Mouse (Mus musculus) heart, adult 2 months (tissue): ENCODE measurements around the gene Mrpl45. TPM values are rescaled to one million over a fixed set of nuclear protein-coding genes. Genes with fewer than 3 reads are reported as not detected.

Experiments used
- DNase-seq, 2 experiments: peaks; one replicate each; pipeline ENCODE4 v3.0.0; 2021
- H3K27ac ChIP-seq: fragments of 200-600 bp; 2 replicates; pipeline ENCODE4 v1.8.1; 2022
- H3K27me3 ChIP-seq: fragments of 200-500 bp; 2 replicates; pipeline ENCODE4 v1.6.1; 2012; ENCODE audit warnings: mild to moderate bottlenecking, low read length, inconsistent platforms, mixed read lengths; ENCODE audit not compliant: control insufficient read depth, insufficient read depth
- H3K36me3 ChIP-seq: fragments of 200-500 bp; 2 replicates; pipeline ENCODE4 v1.6.1; 2012; ENCODE audit warnings: low read length, inconsistent platforms; ENCODE audit not compliant: control insufficient read depth, insufficient read depth
- H3K4me1 ChIP-seq: fragments of 200-500 bp; 2 replicates; pipeline ENCODE4 v1.6.1; 2011; ENCODE audit warnings: low read length; ENCODE audit not compliant: control insufficient read depth, insufficient read depth
- H3K4me3 ChIP-seq: fragments of 200-600 bp; 2 replicates; pipeline ENCODE4 v1.8.1; 2022
- H3K79me2 ChIP-seq: fragments of 200-500 bp; replicated peaks from 2 replicates; pipeline ENCODE4 v1.6.1; 2012; ENCODE audit warnings: mild to moderate bottlenecking, inconsistent platforms, low read length, moderate library complexity, mixed read lengths; ENCODE audit not compliant: control insufficient read depth, insufficient read depth
- H3K9ac ChIP-seq: fragments of 200-500 bp; 2 replicates; pipeline ENCODE4 v1.6.1; 2012; ENCODE audit warnings: low read depth, mild to moderate bottlenecking, control low read depth, inconsistent platforms, low read length, mixed read lengths
- CTCF ChIP-seq: fragments of 200-600 bp; IDR thresholded peaks from 2 replicates; pipeline ENCODE4 v1.8.1; 2022; ENCODE audit warnings: antibody characterized with exemption, mild to moderate bottlenecking, moderate library complexity
- EP300 ChIP-seq: fragments of 200-500 bp; IDR thresholded peaks from 2 replicates; pipeline ENCODE4 v1.6.1; 2011; ENCODE audit warnings: low read depth, low read length, control low read depth; ENCODE audit not compliant: insufficient read depth
- POLR2A ChIP-seq: fragments of 200-500 bp; IDR thresholded peaks from 2 replicates; pipeline ENCODE4 v1.6.1; 2011; ENCODE audit warnings: mild to moderate bottlenecking, low read depth, low read length, control low read depth; ENCODE audit not compliant: insufficient read depth
- WGBS: fragments of 180-500 bp; shearing (Covaris S2); methylation state at CpG from one replicate; pipeline ENCODE4 v1.1.7; 2018; 5-methylcytosine and 5-hydroxymethylcytosine counted together
- intact Hi-C: fragments of 180-260 bp; cut with DNase I; formaldehyde crosslinking; loops from one replicate; pipeline ENCODE4 v1.15.1; 2025
- polyA plus RNA-seq: library from polyadenylated mRNA; depleted of rRNA; stranded (reverse); fragments of >200 nt; gene quantifications from 2 replicates; pipeline ENCODE4 v1.2.3, GENCODE M21; 2012
- total RNA-seq, 2 experiments: library from RNA; stranded (reverse); gene quantifications; 2 replicates each; pipeline ENCODE4 v1.2.3; 2021

The Mrpl45 gene
- total and polyA plus RNA-seq, 3 experiments, result 33.7 to 62.5 (median 48.9) TPM

GRCm38 (mm10) chr11:97325224-97325623 lies 9.7 kb downstream of the Mrpl45 start:
- Histone ChIP-seq H3K79me2 (no peaks in the 10 kb centered on the region), H3K9ac (no peak overlapping the region), H3K4me1 (no peaks in the 10 kb centered on the region), H3K36me3 (no peaks in the 10 kb centered on the region), H3K27ac (no peak overlapping the region), H3K27me3 (no peaks in the 10 kb centered on the region), H3K4me3 (no peak overlapping the region)
- intact Hi-C loops, result loop anchor here (5.0 kb wide), 1 partner anchor 128 kb away; no protein-coding TSS in a partner anchor
- WGBS, result 53% methylated on average over 1 of the region's 1 CpGs
- DNase-seq, result no peak
- TF ChIP-seq CTCF (peak; percentile 58), POLR2A (no peak)

- H3K36me3 ChIP-seq, result no peaks in the 10 kb centered on the region
- intact Hi-C loops, result loop anchor here (5.0 kb wide), 1 partner anchor 131 kb away; no protein-coding TSS in a partner anchor
These were observed 12.6 kb downstream of the Mrpl45 start for GRCm38 (mm10) chr11:97328148-97328547.

GRCm38 (mm10) chr11:97330315-97330714 lies 14.8 kb downstream of the Mrpl45 start:
- 97% methylated on average over 1 of the region's 1 CpGs for WGBS
- Histone ChIP-seq H3K27ac (no peak overlapping the region), H3K36me3 (no peaks in the 10 kb centered on the region), H3K4me3 (no peak overlapping the region), H3K4me1 (no peaks in the 10 kb centered on the region), H3K79me2 (no peaks in the 10 kb centered on the region), H3K9ac (no peak overlapping the region), H3K27me3 (no peaks in the 10 kb centered on the region)
- TF ChIP-seq POLR2A, result no peak
- no peak for TF ChIP-seq EP300
- TF ChIP-seq CTCF, result no peak
- no peak for DNase-seq
- intact Hi-C loops, result loop anchor here (10.0 kb wide), 1 partner anchor 256 kb away; no protein-coding TSS in a partner anchor

More at GRCm38 (mm10) chr11:97328148-97328547, 12.6 kb downstream of the Mrpl45 start:
- H3K4me3 ChIP-seq, result no peak overlapping the region
- 18% methylated on average over 9 of the region's 9 CpGs for WGBS
- H3K27me3 ChIP-seq, result no peaks in the 10 kb centered on the region
- no peaks in the 10 kb centered on the region for H3K79me2 ChIP-seq
- H3K9ac ChIP-seq, result no peak overlapping the region
- peak; percentile 56 to 76 for DNase-seq
- TF ChIP-seq CTCF (peak; percentile 98), POLR2A (no peak)
- no peak overlapping the region for H3K27ac ChIP-seq
- no peaks in the 10 kb centered on the region for H3K4me1 ChIP-seq

- intact Hi-C loops, result loop anchor here (10.0 kb wide), 1 partner anchor 257 kb away; no protein-coding TSS in a partner anchor
These were observed 16.0 kb downstream of the Mrpl45 start for GRCm38 (mm10) chr11:97331231-97332190.

GRCm38 (mm10) chr11:97333044-97333443 lies 17.5 kb downstream of the Mrpl45 start:
- TF ChIP-seq EP300, result no peak
- no peak for TF ChIP-seq CTCF
- no peak for TF ChIP-seq POLR2A
- H3K4me1 ChIP-seq, result no peaks in the 10 kb centered on the region
- 0 out of 2 replicates have a peak, but pooled peaks cover 1% of the 10 kb centered on the region for H3K27me3 ChIP-seq
- H3K36me3 ChIP-seq, result no peaks in the 10 kb centered on the region
- no peak for DNase-seq
- 66% methylated on average over 9 of the region's 9 CpGs for WGBS
- no peak overlapping the region for H3K27ac ChIP-seq
- no peaks in the 10 kb centered on the region for H3K79me2 ChIP-seq
- intact Hi-C loops, result loop anchor here (10.0 kb wide), 1 partner anchor 258 kb away; no protein-coding TSS in a partner anchor
- no peak overlapping the region for H3K4me3 ChIP-seq
- no peak overlapping the region for H3K9ac ChIP-seq

More at GRCm38 (mm10) chr11:97331231-97332190, 16.0 kb downstream of the Mrpl45 start:
- Histone ChIP-seq H3K36me3 (no peaks in the 10 kb centered on the region), H3K4me3 (no peak overlapping the region), H3K27me3 (no peaks in the 10 kb centered on the region), H3K9ac (no peak overlapping the region), H3K79me2 (no peaks in the 10 kb centered on the region), H3K27ac (no peak overlapping the region), H3K4me1 (no peaks in the 10 kb centered on the region)
- TF ChIP-seq EP300 (no peak), POLR2A (no peak), CTCF (no peak)
- 83% methylated on average over 12 of the region's 12 CpGs for WGBS
- no peak for DNase-seq

- no peaks in the 10 kb centered on the region for H3K4me1 ChIP-seq
- intact Hi-C loops, result loop anchor here (10.0 kb wide), 1 partner anchor 259 kb away; no protein-coding TSS in a partner anchor
- no peak overlapping the region for H3K27ac ChIP-seq
- DNase-seq, result no peak
- no peak overlapping the region for H3K4me3 ChIP-seq
- peaks cover 3% of the 10 kb centered on the region; the same call in 1 of the 2 replicates for H3K27me3 ChIP-seq
- no peaks in the 10 kb centered on the region for H3K36me3 ChIP-seq
- TF ChIP-seq CTCF (no peak), EP300 (no peak)
- no peaks in the 10 kb centered on the region for H3K79me2 ChIP-seq
- 57% methylated on average over 1 of the region's 1 CpGs for WGBS
- H3K9ac ChIP-seq, result no peak overlapping the region
These were observed 18.4 kb downstream of the Mrpl45 start for GRCm38 (mm10) chr11:97333896-97334295.
